Mouse (Mus musculus) ES-E14 (cell line): ENCODE data around the gene Cdan1.

Experiments
- CHD2 ChIP-seq: IDR thresholded peaks from 2 replicates; pipeline ENCODE4 v1.6.1; 2014; ENCODE audit warnings: mild to moderate bottlenecking, low read depth, low read length, inconsistent platforms
- HCFC1 ChIP-seq: IDR thresholded peaks from 2 replicates; pipeline ENCODE4 v1.6.1; 2012; ENCODE audit warnings: low read length, inconsistent platforms, borderline replicate concordance; ENCODE audit not compliant: insufficient read depth
- MAFK ChIP-seq: IDR thresholded peaks from 2 replicates; pipeline ENCODE4 v1.6.1; 2014; ENCODE audit warnings: mild to moderate bottlenecking, low read depth, low read length, inconsistent platforms; ENCODE audit not compliant: insufficient read depth
- ZC3H11A ChIP-seq: IDR thresholded peaks from 2 replicates; pipeline ENCODE4 v1.6.1; 2012; ENCODE audit warnings: low read depth, mild to moderate bottlenecking, inconsistent platforms, low read length, borderline replicate concordance
- ZNF384 ChIP-seq: IDR thresholded peaks from 2 replicates; pipeline ENCODE4 v1.6.1; 2012; ENCODE audit warnings: low read depth, low read length, inconsistent platforms

GRCm38 (mm10) chr2:120731877-120732530 is 117.9 kb downstream of the Cdan1 start:
- TF ChIP-seq MAFK (no peak), ZC3H11A (no peak), HCFC1 (no peak), CHD2 (no peak), ZNF384 (no peak)
